Mouse (Mus musculus) CH12.LX (cell line): Measurements from ENCODE around the gene Zfp777. TPM values are rescaled to one million over a fixed set of nuclear protein-coding genes. Genes with fewer than 3 reads are reported as not detected.

ENCODE experiments used
- DNase-seq: peaks from one replicate; pipeline ENCODE4 v3.0.0-alpha.2; 2013; ENCODE audit errors: extremely low read depth
- H3K27ac ChIP-seq: 2 replicates; pipeline ENCODE4 v1.5.1; 2012; ENCODE audit warnings: low read depth, mild to moderate bottlenecking, control low read depth, moderate library complexity; ENCODE audit not compliant: insufficient read depth
- H3K27me3 ChIP-seq: replicated peaks from 2 replicates; pipeline ENCODE3; 2012; ENCODE audit warnings: inconsistent platforms
- H3K36me3 ChIP-seq, 2 experiments: replicated peaks in 1 of 2; 2 replicates each; pipeline versions ENCODE3 to v1.6.1; 2012; ENCODE audit warnings: inconsistent platforms in 1 of 2, low read length in 1 of 2, mild to moderate bottlenecking in 1 of 2, mixed read lengths in 1 of 2, moderate library complexity in 1 of 2; ENCODE audit not compliant: control insufficient read depth in 1 of 2, insufficient read depth in 1 of 2
- H3K4me1 ChIP-seq, 2 experiments: 2 replicates each; pipeline ENCODE4 v1.6.1; 2012; ENCODE audit warnings: inconsistent platforms in 1 of 2, moderate library complexity in 1 of 2; ENCODE audit not compliant: insufficient read depth in 2 of 2, control insufficient read depth in 1 of 2
- H3K4me2 ChIP-seq: 2 replicates; pipeline ENCODE4 v1.6.1; 2012; ENCODE audit warnings: low read depth, mild to moderate bottlenecking, control low read depth; ENCODE audit not compliant: poor library complexity, insufficient read depth, severe bottlenecking
- H3K4me3 ChIP-seq, 3 experiments: fragments of 150-350 bp in 1 of 3; sonication (generic) in 1 of 3; replicated peaks in 1 of 3; 2 replicates each; pipeline versions ENCODE3 to v1.5.1; 2011 to 2012; ENCODE audit warnings: low read depth in 2 of 3, low read length in 2 of 3, mild to moderate bottlenecking in 2 of 3, moderate library complexity in 2 of 3, control low read depth in 1 of 3, improper control_type of control experiment in 1 of 3, inconsistent platforms in 1 of 3, mixed read lengths in 1 of 3; ENCODE audit not compliant: poor library complexity in 1 of 3
- H3K79me2 ChIP-seq: replicated peaks from 2 replicates; pipeline ENCODE4 v1.6.1; 2012; ENCODE audit warnings: mild to moderate bottlenecking, moderate library complexity; ENCODE audit not compliant: control insufficient read depth, poor library complexity, insufficient read depth, severe bottlenecking; ENCODE audit errors: extremely low read depth
- H3K9ac ChIP-seq: 2 replicates; pipeline ENCODE4 v1.6.1; 2012; ENCODE audit warnings: low read depth, mild to moderate bottlenecking, control low read depth, moderate library complexity; ENCODE audit not compliant: insufficient read depth
- H3K9me3 ChIP-seq: replicated peaks from 2 replicates; pipeline ENCODE3; 2012; ENCODE audit warnings: low read length, inconsistent platforms, mixed read lengths
- BHLHE40 ChIP-seq: IDR thresholded peaks from 2 replicates; pipeline ENCODE4 v1.6.1; 2011; ENCODE audit warnings: mild to moderate bottlenecking, low read depth, low read length, improper control_type of control experiment
- CHD1 ChIP-seq: IDR thresholded peaks from 2 replicates; pipeline ENCODE4 v1.6.1; 2012; ENCODE audit warnings: low read depth, low read length, improper control_type of control experiment, inconsistent platforms
- CHD2 ChIP-seq: IDR thresholded peaks from 2 replicates; pipeline ENCODE4 v1.6.1; 2011; ENCODE audit warnings: low read length, improper control_type of control experiment
- CTCF ChIP-seq, 2 experiments: IDR thresholded peaks in 1 of 2; conservative IDR thresholded peaks in 1 of 2; 2 replicates each; pipeline ENCODE4 v1.5.1; 2011 to 2012; ENCODE audit warnings: low read depth in 2 of 2, low read length in 2 of 2, improper control_type of control experiment in 1 of 2, inconsistent platforms in 1 of 2, mild to moderate bottlenecking in 1 of 2, moderate library complexity in 1 of 2
- E2F4 ChIP-seq: IDR thresholded peaks from 2 replicates; pipeline ENCODE4 v1.6.1; 2011; ENCODE audit warnings: low read depth, low read length, improper control_type of control experiment; ENCODE audit not compliant: insufficient replicate concordance
- ELF1 ChIP-seq: IDR thresholded peaks from 2 replicates; pipeline ENCODE4 v1.6.1; 2014; ENCODE audit warnings: low read depth, mild to moderate bottlenecking, inconsistent platforms, low read length, improper control_type of control experiment
- EP300 ChIP-seq: IDR thresholded peaks from 2 replicates; pipeline ENCODE4 v1.6.1; 2011; ENCODE audit warnings: low read length, improper control_type of control experiment
- ETS1 ChIP-seq: conservative IDR thresholded peaks from 2 replicates; pipeline ENCODE4 v1.6.1; 2012; ENCODE audit warnings: low read depth, mild to moderate bottlenecking, inconsistent platforms, low read length, improper control_type of control experiment, moderate library complexity
- GABPA ChIP-seq: IDR thresholded peaks from 2 replicates; pipeline ENCODE4 v1.6.1; 2012; ENCODE audit warnings: low read depth, low read length, improper control_type of control experiment, inconsistent platforms; ENCODE audit not compliant: insufficient replicate concordance
- HCFC1 ChIP-seq: IDR thresholded peaks from 2 replicates; pipeline ENCODE4 v1.6.1; 2012; ENCODE audit warnings: low read depth, mild to moderate bottlenecking, inconsistent platforms, low read length, improper control_type of control experiment
- IRF4 ChIP-seq: IDR thresholded peaks from 2 replicates; pipeline ENCODE4 v1.6.1; 2014; ENCODE audit warnings: low read depth, mild to moderate bottlenecking, inconsistent platforms, low read length, improper control_type of control experiment
- JUN ChIP-seq: IDR thresholded peaks from 2 replicates; pipeline ENCODE4 v1.6.1; 2011; ENCODE audit warnings: low read depth, mild to moderate bottlenecking, low read length, improper control_type of control experiment, moderate library complexity; ENCODE audit not compliant: insufficient read depth
- JUND ChIP-seq: conservative IDR thresholded peaks from 2 replicates; pipeline ENCODE4 v1.6.1; 2011; ENCODE audit warnings: low read depth, low read length, improper control_type of control experiment
- KAT2A ChIP-seq: IDR thresholded peaks from 2 replicates; pipeline ENCODE4 v1.6.1; 2012; ENCODE audit warnings: low read length, improper control_type of control experiment, inconsistent platforms; ENCODE audit not compliant: insufficient replicate concordance
- MAFK ChIP-seq: IDR thresholded peaks from 2 replicates; pipeline ENCODE4 v1.6.1; 2011; ENCODE audit warnings: low read length, improper control_type of control experiment; ENCODE audit not compliant: insufficient replicate concordance
- MAX ChIP-seq: IDR thresholded peaks from 2 replicates; pipeline ENCODE4 v1.6.1; 2011; ENCODE audit warnings: low read length, improper control_type of control experiment
- MAZ ChIP-seq: IDR thresholded peaks from 2 replicates; pipeline ENCODE4 v1.6.1; 2012; ENCODE audit warnings: low read depth, mild to moderate bottlenecking, inconsistent platforms, low read length, improper control_type of control experiment, moderate library complexity
- MEF2A ChIP-seq: IDR thresholded peaks from 2 replicates; pipeline ENCODE4 v1.6.1; 2014; ENCODE audit warnings: low read depth, mild to moderate bottlenecking, inconsistent platforms, low read length, improper control_type of control experiment, borderline replicate concordance
- MXI1 ChIP-seq: IDR thresholded peaks from 2 replicates; pipeline ENCODE4 v1.6.1; 2011; ENCODE audit warnings: mild to moderate bottlenecking, low read depth, low read length, improper control_type of control experiment
- MYC ChIP-seq: IDR thresholded peaks from 2 replicates; pipeline ENCODE4 v1.6.1; 2011; ENCODE audit warnings: low read depth, mild to moderate bottlenecking, improper control_type of control experiment, low read length
- NELFE ChIP-seq: IDR thresholded peaks from 2 replicates; pipeline ENCODE4 v1.6.1; 2011; ENCODE audit warnings: low read depth, low read length, improper control_type of control experiment
- NRF1 ChIP-seq: IDR thresholded peaks from 2 replicates; pipeline ENCODE4 v1.6.1; 2014; ENCODE audit warnings: low read depth, mild to moderate bottlenecking, inconsistent platforms, low read length, improper control_type of control experiment, moderate library complexity
- PAX5 ChIP-seq: IDR thresholded peaks from 2 replicates; pipeline ENCODE4 v1.6.1; 2012; ENCODE audit warnings: low read length, inconsistent platforms, mixed read lengths
- POLR2A ChIP-seq: IDR thresholded peaks from 2 replicates; pipeline ENCODE4 v1.6.1; 2011; ENCODE audit warnings: low read depth, mild to moderate bottlenecking, improper control_type of control experiment, low read length
- POLR2AphosphoS2 ChIP-seq: IDR thresholded peaks from 2 replicates; pipeline ENCODE4 v1.6.1; 2011; ENCODE audit warnings: low read depth, low read length, improper control_type of control experiment
- RAD21 ChIP-seq: IDR thresholded peaks from 2 replicates; pipeline ENCODE4 v1.6.1; 2011; ENCODE audit warnings: low read depth, mild to moderate bottlenecking, low read length, improper control_type of control experiment, moderate library complexity
- RCOR1 ChIP-seq: conservative IDR thresholded peaks from 2 replicates; pipeline ENCODE4 v1.6.1; 2012; ENCODE audit warnings: low read depth, mild to moderate bottlenecking, inconsistent platforms, low read length, improper control_type of control experiment
- SIN3A ChIP-seq: IDR thresholded peaks from 2 replicates; pipeline ENCODE4 v1.6.1; 2012; ENCODE audit warnings: low read length, improper control_type of control experiment, inconsistent platforms
- SMC3 ChIP-seq: IDR thresholded peaks from 2 replicates; pipeline ENCODE4 v1.6.1; 2011; ENCODE audit warnings: low read depth, low read length, improper control_type of control experiment
- TBP ChIP-seq: conservative IDR thresholded peaks from 2 replicates; pipeline ENCODE4 v1.6.1; 2011; ENCODE audit warnings: low read depth, low read length, improper control_type of control experiment
- TCF12 ChIP-seq: IDR thresholded peaks from 2 replicates; pipeline ENCODE4 v1.6.1; 2014; ENCODE audit warnings: low read depth, mild to moderate bottlenecking, inconsistent platforms, low read length, improper control_type of control experiment
- UBTF ChIP-seq: IDR thresholded peaks from 2 replicates; pipeline ENCODE4 v1.6.1; 2012; ENCODE audit warnings: low read depth, mild to moderate bottlenecking, inconsistent platforms, low read length, improper control_type of control experiment, moderate library complexity
- USF1 ChIP-seq: IDR thresholded peaks from 2 replicates; pipeline ENCODE4 v1.6.1; 2014; ENCODE audit warnings: low read depth, mild to moderate bottlenecking, inconsistent platforms, low read length, improper control_type of control experiment
- USF2 ChIP-seq: conservative IDR thresholded peaks from 2 replicates; pipeline ENCODE4 v1.6.1; 2011; ENCODE audit warnings: low read depth, low read length, improper control_type of control experiment
- ZC3H11A ChIP-seq: IDR thresholded peaks from 2 replicates; pipeline ENCODE4 v1.6.1; 2012; ENCODE audit warnings: low read depth, mild to moderate bottlenecking, inconsistent platforms, low read length, improper control_type of control experiment
- ZKSCAN1 ChIP-seq: IDR thresholded peaks from 2 replicates; pipeline ENCODE4 v1.6.1; 2012; ENCODE audit warnings: low read depth, inconsistent platforms, low read length, improper control_type of control experiment, borderline replicate concordance
- ZMIZ1 ChIP-seq: IDR thresholded peaks from 2 replicates; pipeline ENCODE4 v1.6.1; 2012; ENCODE audit warnings: low read depth, mild to moderate bottlenecking, inconsistent platforms, low read length, improper control_type of control experiment
- ZNF384 ChIP-seq: IDR thresholded peaks from 2 replicates; pipeline ENCODE4 v1.6.1; 2012; ENCODE audit warnings: low read depth, low read length, improper control_type of control experiment, inconsistent platforms
- dilution Hi-C: fragments of 300-500 bp; cut with MboI; formaldehyde crosslinking; loops from 2 replicates; pipeline ENCODE4 v1.14.3; 2020; ENCODE audit warnings: low sequenced_read_pairs; ENCODE audit not compliant: extremely low pct_unique_long_range_greater_than_20kb, extremely low pct_ligation_motif_present
- in situ Hi-C: fragments of 300-500 bp; cut with MboI; formaldehyde crosslinking; loops from 3 replicates; pipeline ENCODE4 v1.14.3; 2019; ENCODE audit warnings: low sequenced_read_pairs, low pct_ligation_motif_present, low pct_unique_long_range_greater_than_20kb, mixed read lengths
- polyA plus RNA-seq: library from polyadenylated mRNA; unstranded; fragments of >175 nt; gene quantifications from 2 replicates; pipeline ENCODE4 v1.2.1, GENCODE M21; 2012; ENCODE audit warnings: low read depth; ENCODE audit not compliant: insufficient read length
- total RNA-seq, 2 experiments: library from RNA; depleted of rRNA; stranded (reverse); fragments of 300-350 nt in 1 of 2; fragments of >200 nt in 1 of 2; gene quantifications; 2 replicates each; pipeline ENCODE4 v1.2.3; 2012 to 2014

Zfp777 gene
- total RNA-seq (2012; rRNA removed) (10.9 and 16.5 TPM in 2 replicates), total RNA-seq (2014; rRNA removed) (5.3 and 7.1 TPM in 2 replicates), polyA plus RNA-seq (13.6 and 15.4 TPM in 2 replicates)

- Histone ChIP-seq H3K4me1 (peaks cover 6 to 43% of the 10 kb centered on the region in 2 experiments), H3K27ac (peak within 1 kb of the TSS; percentile 34), H3K36me3 (peaks cover 10 to 15% of the 10 kb centered on the region in 2 experiments), H3K27me3 (peaks cover 2% of the 10 kb centered on the region), H3K9me3 (no peaks in the 10 kb centered on the region), H3K79me2 (peaks cover 3% of the 10 kb centered on the region)
- in situ Hi-C loops = no loop called here
- TF ChIP-seq GABPA (no peak; the same call in 1 of the 2 replicates), NELFE (peak; percentile 65), E2F4 (no peak), SMC3 (no peak), UBTF (peak; percentile 89), ETS1 (no peak), RAD21 (no peak), ZMIZ1 (no peak), PAX5 (no peak), MXI1 (peak; percentile 65), USF1 (no peak), NRF1 (no peak), BHLHE40 (no peak), POLR2AphosphoS2 (no peak), SIN3A (no peak), JUND (no peak), IRF4 (peak; percentile 34; the same call in 1 of the 2 replicates), CHD1 (no peak), EP300 (no peak), JUN (no peak), POLR2A (peak; percentile 64), ZNF384 (no peak), MEF2A (no peak), TCF12 (peak; percentile 73), HCFC1 (peak; percentile 79), ELF1 (peak; percentile 46), MAFK (no peak), CTCF (conservative IDR thresholded peaks at IDR 0.05 in 1 of 2, IDR thresholded peaks at IDR 0.05 in 1 of 2; ENCODE audit: low read depth in 2 of 2, low read length in 2 of 2) (peak in 1 of 2 experiments; percentile 62; a peak in 2 of 4 replicates), MYC (no peak), TBP (peak; percentile 49; the same call in 1 of the 2 replicates), ZC3H11A (no peak), CHD2 (no peak), ZKSCAN1 (no peak), KAT2A (0 out of 2 replicates have a peak, but pooled peaks have one; percentile 58), USF2 (no peak), RCOR1 (no peak), MAZ (no peak), MAX (no peak; the same call in 1 of the 2 replicates)
- TF ChIP-seq, all 38 proteins: peak for 11
- H3K4me3 ChIP-seq = peak within 1 kb of the TSS; percentile 45 to 90 (median 78)
- H3K9ac ChIP-seq = peak within 1 kb of the TSS; percentile 82
- peak within 1 kb of the TSS; percentile 80 for H3K4me2 ChIP-seq
- DNase-seq = peak; percentile 71
- dilution Hi-C loops = no loop called here
Measured at GRCm38 (mm10) chr6:48048426-48049272, at the start of gene Zfp777. Gene Zfp777, minus strand, starts transcription at chr6:48048911.
